Mouse (Mus musculus) cerebellum, adult 11-12 months (tissue): ENCODE data around the gene Nup210.
"Not testable (repeated sequence)": the region's sequence is repeated elsewhere in the genome, so short reads cannot be mapped to it uniquely, and the experiment has no call there.

ENCODE experiments used
- DNase-seq: peaks from one replicate; pipeline ENCODE4 v3.0.0; 2022

Gene Nup210

GRCm38 (mm10) chr6:91103421-91103820 lies 13.2 kb downstream of the Nup210 start:
- not testable (repeated sequence) for DNase-seq

DNA sequence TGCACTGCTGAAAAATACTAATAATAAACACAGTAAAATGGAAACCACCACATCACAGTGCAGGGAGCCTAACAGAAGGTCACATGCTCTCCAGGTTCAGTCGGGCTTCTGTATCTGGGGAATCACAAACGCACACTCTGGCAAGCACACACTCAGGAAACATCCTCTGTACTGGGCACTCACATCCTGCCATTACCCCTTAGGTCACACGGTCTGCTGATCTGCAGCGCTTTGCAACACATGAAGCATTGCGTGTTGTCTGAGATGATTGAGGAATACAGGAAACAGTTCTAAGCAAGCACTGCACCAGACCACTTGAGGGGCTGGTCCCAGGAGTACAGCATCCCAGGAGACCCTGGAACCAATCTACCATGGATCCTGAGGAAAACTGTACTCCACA lies 16.0 kb downstream of the Nup210 start:
- no peak for DNase-seq

GRCm38 (mm10) chr6:91097879-91098278 lies 18.8 kb downstream of the Nup210 start:
- DNase-seq, result no peak

- DNase-seq, result no peak
Measured at GRCm38 (mm10) chr6:91095072-91095601, 21.5 kb downstream of the Nup210 start.

DNA sequence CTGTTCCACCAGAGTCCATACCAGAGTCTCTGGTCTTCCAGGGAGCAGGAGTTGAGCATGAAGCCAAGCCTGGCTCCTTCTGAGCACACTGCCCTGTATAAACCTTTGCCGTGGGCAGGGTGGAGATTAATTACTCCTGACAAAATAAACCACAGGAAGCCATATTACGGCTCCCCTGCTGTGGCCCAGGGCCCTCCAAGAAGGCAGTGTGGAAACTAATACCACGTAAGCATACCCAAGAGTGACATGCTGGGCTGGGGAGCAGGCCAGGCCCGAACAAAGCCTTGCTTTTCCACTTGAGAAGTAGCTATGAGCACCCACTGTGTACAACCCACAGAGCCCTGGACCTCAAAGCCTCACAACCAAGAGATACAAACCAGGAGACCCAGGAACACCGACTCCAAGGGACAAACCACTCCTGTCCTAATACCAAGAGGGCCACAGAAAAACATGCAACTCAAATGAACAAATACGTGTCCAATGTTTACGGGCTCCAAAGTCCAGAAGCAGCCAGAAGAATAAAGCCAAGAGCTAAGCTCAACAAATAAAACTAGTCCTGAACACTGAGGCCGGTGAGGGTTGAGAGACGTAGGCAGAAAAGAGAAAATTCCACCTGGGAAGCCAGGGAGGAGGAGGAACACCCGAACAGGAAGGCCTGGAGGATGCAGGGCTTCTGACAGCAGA lies 24.3 kb downstream of the Nup210 start:
- no peak for DNase-seq

- no peak for DNase-seq
Measured at GRCm38 (mm10) chr6:91085114-91085892, 31.3 kb downstream of the Nup210 start.

DNA sequence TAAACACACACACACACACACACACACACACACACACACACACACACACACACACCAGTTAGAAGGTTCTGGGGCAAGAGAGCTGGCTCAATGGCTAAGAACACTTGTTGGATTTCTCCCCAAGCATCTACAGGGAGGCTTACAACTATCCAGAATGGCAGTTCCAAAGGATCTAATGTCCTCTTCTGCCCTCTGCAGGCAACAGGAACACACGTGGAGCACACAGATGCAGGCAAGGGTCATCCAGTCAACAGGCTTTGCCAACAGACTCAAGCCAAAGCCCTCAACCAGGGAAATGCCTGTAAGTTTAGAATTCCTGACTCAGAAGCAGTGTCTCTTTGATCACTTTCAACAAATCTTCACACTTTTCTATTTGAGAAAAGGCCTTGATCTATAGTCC lies 36.6 kb downstream of the Nup210 start:
- no peak for DNase-seq

GRCm38 (mm10) chr6:91076249-91076648 lies 40.4 kb downstream of the Nup210 start:
- peak; percentile 62 for DNase-seq

GRCm38 (mm10) chr6:91068511-91068910 lies 48.1 kb downstream of the Nup210 start:
- DNase-seq, result no peak

- no peak for DNase-seq
Measured at GRCm38 (mm10) chr6:91067048-91067447, 49.6 kb downstream of the Nup210 start.

DNA sequence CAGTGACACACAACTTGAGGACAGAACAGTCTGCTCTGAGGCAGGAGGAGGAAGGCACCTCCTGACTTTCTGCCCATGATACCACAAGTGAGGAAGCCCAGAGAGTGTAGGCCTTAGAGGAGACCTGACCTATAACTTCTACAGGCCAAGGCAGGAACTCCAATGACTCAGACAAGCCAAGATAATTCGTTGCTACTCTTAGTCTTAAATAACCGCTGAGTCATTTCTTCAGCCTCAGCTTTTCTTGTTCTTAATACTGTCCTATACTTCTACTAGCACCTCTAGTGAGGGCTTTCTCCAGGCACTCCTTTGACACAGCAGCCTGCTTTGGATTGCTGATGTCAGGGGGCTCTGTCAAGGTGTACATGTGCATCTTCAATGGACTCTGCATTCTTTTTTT lies 55.3 kb downstream of the Nup210 start:
- DNase-seq, result no peak

- DNase-seq, result peak; percentile 23
Measured at GRCm38 (mm10) chr6:91059711-91060110, 56.9 kb downstream of the Nup210 start.

- DNase-seq, result no peak
Measured at GRCm38 (mm10) chr6:91057989-91058388, 58.6 kb downstream of the Nup210 start.

DNA sequence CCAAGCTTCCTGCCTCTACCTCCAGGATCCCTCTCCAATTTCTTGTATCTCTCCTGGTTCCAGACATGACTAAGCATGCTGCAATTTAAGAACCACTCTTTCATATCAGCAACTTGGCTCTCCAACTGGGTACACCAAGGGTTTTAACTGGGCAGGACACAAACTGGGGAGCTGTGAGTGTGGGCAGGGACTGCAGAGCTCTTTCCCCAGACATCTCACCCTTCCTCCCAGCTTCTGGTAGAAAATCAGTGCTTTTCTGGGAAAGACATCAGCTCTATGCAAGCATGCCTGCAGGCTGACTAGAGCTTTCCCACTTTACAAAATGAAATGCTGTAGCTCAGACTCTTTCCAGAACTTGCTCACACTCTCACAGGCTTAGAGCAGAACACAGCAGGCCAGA lies 60.3 kb downstream of the Nup210 start:
- DNase-seq, result no peak

- no peak for DNase-seq
Measured at GRCm38 (mm10) chr6:91052572-91052971, 64.1 kb downstream of the Nup210 start.

GRCm38 (mm10) chr6:91048019-91048418 lies 68.6 kb downstream of the Nup210 start:
- no peak for DNase-seq

DNA sequence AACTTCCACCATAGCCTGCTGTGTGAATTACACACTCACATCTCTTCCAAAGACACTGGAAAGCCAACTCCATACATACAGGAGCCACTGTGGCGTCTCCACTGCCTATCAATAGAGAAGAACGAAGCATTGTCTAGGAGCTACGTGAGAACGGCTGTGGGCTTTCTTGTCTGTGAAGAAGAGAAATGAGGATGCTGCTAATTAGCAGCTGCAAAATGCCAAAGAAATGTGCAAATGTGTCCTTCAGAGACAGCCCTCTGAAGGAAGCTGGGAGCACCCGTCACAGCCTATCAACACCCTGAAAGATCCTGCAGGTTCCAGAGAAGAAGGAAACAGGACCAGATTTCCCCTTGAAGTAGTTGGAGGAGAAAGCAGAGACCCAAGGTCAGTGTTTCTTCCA lies 69.2 kb downstream of the Nup210 start:
- no peak for DNase-seq

DNA sequence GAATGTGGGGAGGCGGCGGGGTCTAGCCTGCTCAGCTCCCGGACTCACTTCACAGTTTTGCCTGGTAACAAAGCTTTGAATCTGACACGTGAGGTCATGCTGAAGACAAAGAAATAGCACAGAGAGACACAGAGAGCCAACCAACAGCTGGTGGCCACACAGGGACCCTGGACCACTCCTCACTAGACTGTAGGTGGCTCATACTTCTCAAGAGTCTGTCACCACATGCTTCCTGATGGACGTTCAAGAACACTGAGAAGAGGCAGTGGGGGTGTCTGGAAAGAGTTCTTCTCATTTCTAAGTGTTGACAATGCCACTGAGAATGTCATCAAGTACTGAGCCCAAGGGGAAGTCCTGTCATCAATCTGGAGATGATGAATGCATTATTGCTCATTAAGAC lies 70.4 kb downstream of the Nup210 start:
- no peak for DNase-seq

GRCm38 (mm10) chr6:91044628-91045331 lies 71.8 kb downstream of the Nup210 start:
- no peak for DNase-seq

DNA sequence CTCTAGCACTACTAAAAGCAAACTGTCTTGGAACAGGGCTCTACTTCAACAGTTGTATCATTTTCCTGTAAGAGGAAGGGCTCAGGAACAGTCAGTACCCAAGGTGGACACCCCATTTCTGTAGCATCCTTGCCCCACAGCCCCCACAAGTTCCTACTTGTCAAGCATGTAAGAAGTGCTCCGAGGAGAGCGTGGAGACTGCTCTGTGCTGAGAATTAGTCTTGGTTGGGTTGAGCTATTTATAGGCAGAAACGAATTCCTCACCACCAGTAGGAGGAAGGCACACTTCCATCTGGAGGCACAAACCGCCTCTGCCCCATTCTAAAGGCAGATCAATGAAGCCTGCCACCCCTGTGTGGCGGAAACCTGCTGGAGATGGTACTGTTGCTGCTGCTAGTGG lies 75.3 kb downstream of the Nup210 start:
- no peak for DNase-seq

GRCm38 (mm10) chr6:91028256-91028655 lies 88.4 kb downstream of the Nup210 start:
- DNase-seq, result no peak

DNA sequence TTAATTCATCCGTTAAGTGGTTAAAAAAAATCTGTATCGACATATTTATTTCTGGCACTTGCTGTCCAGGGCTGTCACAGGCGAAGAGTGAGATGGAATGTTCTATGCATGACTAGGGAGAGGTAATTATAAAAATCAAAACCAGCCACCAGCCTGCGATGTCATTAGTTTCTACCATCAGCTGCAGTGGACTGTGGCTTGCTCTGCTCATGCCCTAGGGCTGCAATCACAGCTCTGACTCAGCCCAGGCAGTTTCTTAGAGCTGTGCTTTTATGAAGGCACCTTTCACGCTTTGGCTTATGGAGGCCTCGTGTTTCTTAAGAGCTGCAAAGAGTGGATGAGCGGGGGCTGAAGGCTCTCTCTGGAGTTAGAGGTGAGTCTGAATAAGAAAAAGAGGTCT lies 95.8 kb downstream of the Nup210 start:
- no peak for DNase-seq

DNA sequence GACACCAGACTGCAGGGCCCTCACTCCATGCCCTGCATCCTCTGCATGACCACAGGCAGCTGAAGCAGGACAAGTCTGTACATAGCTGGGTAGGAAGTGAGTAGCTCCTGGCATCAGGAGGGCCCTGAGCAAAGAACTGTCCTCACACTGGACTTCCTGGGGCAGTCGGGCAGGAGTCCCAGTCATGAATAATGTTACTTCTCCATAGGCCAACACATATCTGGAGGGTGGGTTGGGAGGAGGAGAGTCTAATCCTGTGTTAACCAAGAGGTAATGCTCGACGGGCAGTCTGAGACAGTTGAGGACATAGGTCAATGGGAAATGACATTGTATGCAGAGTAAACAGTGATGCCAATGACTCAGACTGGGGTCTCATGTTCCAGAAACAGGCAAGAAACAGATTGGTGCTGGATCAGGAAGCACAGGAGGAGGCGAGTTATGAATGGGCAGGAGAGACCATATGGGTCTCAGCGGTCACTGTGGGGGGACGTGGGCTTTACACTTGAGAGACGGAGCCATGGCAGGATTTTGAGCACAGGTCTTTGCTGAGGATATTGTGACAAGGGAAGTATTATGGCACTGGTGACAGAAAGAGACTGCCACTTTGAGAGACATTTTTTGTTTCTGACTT lies 99.9 kb downstream of the Nup210 start:
- peak; percentile 12 for DNase-seq
